Mouse (Mus musculus) lung, postnatal 4 days (tissue): Measurements from ENCODE around the gene Tnfaip1.
"Not testable (repeated sequence)": the region's sequence is repeated elsewhere in the genome, so short reads cannot be mapped to it uniquely, and the experiment has no call there.

Experiments
- DNase-seq, 2 experiments: peaks; one replicate each; pipeline ENCODE4 v3.0.0; 2021

Gene Tnfaip1

DNA sequence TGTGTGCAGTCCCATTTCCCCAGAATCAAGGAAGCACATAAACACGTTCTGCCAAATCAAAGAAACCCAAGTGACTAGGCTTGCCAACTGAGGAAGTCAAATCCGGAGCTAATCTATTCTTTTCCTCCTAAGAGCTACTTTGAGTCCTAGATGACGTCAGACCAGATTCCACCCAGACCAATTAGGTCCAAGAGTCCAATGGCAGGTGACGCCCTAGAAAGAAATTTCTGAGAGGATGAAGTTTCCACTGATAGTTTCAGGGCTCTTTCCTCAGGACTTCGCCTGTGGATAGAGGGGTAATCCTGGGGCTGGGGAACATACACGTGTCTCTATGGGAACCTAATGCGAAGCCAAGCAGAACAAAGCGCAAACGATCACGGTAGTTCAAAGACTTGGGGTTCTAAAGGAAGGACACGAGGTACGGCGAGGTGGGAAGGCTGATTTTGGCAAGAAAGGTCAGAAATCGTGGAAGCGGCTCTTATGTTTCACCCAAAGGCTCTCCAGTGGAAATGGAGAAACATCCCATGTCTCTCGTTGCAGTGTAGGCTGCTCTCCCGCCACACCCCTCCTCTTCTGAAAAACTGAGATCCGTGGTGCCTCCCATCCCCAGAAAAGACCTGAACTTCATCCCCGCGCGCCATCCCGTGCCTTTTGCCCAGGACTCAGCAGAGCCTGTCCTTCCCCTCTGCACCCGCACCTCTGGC lies 604 bp downstream of the Tnfaip1 start:
- peak in 1 of 2 experiments; percentile 66 for DNase-seq

DNA sequence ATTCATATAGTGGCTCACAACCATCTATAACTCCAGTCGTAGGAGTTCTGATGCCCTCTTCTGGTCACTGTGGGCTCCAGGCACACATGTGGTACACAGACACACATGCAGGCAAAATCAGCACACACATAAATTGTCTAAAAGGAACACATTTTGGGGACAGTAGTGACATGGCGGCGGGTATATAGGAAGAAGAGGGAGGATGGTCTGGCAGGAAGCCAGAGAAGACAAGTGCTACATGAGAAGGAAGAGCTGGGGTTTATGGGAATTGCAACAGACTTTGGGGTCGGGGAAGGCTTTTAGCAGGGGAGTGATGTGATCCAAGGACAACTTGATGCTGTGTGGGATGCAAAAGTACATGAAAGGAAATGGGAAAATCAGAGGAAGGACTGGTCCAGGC lies 1.6 kb downstream of the Tnfaip1 start:
- DNase-seq: no peak

DNA sequence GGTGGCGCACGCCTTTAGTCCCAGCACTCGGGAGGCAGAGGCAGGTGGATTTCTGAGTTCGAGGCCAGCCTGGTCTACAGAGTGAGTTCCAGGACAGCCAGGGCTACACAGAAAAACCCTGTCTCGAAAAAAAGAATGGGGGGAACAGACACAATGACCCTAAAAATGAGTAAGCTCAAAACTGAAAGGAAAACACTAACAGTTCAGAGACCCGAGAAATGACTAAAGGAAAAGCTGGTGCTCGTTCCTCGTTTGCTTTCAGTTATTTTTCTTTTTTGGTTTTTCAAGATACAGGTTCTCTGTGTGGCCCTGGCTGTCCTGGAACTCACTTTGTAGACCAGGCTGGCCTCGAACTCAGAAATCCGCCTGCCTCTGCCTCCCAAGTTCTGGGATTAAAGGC lies 4.6 kb downstream of the Tnfaip1 start:
- DNase-seq: not testable (repeated sequence)

DNA sequence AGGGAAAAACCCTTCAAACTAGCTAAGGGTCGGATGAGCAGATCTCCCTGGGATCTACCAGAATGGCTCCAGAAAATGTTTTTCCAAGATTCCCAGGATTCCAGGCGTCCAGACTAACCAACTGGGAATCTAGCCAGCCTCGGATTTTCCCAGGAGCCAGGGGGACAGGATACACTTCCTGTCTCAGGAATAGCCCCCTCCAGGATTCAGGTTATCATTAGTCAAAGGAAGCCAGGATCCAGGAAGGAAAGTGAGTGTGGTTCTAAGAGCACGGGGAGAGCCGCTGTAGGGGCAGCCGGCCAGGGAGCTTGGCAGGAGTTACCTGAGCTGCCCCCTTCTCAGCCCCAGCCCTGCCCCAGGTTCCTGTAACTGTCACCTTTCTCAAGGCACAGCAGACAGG lies 5.1 kb downstream of the Tnfaip1 start:
- DNase-seq: peak; percentile 52 to 56

DNA sequence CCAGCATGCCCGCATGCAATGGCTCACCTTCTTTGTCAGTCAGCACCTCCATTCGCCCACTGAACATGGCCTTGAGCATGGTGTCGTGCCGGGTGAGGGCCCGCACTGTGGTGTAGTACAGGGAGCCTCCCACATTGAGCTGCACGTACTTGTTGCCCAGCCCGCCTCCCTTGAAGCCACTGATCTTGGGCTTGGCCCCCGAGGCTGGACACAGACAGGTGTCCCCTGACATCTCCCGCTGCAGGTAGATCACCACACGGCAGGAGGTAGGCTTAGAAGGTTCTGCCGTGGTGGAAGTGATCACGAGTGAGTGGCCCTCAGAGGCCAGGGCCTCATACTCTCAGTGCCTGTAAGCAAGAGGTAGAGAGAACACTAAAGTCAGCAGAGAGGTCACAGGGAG lies 6.1 kb downstream of the Tnfaip1 start:
- DNase-seq: no peak

DNA sequence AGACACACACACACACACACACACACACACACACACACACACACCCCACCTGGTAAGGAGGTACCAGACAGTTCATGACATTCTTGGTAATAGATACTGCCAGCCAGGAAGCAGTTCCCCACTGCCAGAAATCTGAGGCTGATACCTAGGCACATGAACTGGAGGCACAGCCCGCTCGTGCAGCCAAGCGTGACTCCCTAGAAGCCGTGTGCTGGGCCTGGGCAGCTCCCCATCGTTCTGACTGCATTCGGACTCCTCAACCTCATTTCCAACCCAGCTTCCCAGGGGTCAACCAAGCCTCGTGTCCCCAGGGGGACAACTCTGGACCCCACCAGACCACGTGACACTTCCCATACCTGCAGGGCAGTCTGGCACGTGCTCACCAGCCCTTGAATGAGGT lies 7.4 kb downstream of the Tnfaip1 start:
- DNase-seq: no peak

DNA sequence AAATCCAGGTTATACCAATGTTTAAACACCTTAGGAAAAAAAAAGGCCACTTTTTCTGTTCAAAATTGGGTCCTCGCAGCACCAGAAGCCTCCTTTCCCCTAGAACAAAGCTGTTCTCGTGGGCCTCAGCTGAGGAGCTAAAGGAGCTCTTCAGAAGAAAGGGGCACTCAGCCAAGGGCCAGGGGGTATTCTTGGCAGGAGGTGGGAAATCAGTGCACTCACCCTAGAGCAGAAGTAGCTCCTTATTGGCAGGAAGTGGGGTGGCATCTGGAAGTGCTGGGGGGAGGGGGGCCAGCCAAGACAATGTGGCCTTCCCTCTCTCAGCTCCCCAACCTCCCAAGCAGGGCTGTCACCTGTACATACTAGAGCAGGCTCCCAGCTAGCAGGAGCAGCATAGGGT lies 11.3 kb downstream of the Tnfaip1 start:
- DNase-seq: peak; percentile 59 to 78

DNA sequence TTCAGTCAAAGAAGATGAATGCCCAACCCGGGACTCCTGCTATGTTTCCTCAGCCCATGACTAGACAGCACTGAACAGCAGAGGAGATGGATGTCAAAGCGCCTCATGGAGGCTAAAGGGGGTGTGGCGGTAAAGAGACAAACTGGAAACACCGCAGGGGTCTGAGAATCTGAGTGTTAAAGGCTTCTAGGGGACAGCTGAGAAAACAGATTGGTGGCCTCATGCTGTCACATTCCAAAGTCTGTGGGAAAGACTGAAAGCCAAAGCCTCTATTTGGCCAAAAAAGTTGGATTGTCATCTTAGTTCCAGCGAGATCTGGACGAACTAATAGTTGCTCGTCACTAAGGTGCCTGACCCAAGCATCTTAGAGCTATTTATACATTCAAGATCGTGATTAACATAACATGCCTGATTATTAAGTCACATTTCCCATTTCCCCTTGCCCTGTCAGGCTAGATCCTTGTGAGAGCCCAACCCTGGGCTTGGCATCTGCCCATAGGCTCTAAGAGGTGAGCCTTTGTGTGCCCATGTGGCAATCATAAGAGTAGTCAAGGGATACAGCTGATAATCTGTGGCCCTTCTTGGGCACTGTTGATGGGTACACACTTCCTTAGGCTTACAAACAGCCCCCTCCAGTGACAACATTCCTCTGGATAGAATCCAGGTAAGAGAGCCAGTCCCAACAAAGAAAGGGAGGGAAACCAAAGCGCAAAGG lies 12.7 kb downstream of the Tnfaip1 start:
- peak; percentile 51 to 79 for DNase-seq

DNA sequence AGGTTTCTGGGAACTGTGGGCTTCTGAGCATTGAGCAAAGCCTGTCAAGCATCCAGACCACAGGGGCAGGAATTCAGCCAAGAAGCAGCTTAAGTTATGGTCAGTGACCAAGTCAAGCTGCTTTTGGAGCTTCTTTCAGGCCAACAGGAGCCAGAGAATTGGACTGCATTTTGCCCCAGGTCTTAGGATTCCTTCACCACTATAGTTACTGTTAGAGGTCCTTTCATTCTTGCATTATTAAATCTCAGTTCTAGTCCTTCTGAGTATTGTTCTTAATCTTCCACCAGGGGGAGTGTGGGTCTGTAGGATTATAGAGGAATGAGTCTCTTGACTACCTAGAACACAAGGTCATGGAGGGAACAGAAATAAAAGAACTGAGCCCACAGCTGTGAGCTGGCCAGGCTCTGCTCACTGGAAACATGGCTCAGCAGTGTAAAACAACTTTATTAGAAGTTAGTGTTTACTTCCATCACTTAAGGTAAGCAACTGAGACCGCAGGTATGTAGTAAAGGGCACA lies 13.6 kb downstream of the Tnfaip1 start:
- DNase-seq: no peak

DNA sequence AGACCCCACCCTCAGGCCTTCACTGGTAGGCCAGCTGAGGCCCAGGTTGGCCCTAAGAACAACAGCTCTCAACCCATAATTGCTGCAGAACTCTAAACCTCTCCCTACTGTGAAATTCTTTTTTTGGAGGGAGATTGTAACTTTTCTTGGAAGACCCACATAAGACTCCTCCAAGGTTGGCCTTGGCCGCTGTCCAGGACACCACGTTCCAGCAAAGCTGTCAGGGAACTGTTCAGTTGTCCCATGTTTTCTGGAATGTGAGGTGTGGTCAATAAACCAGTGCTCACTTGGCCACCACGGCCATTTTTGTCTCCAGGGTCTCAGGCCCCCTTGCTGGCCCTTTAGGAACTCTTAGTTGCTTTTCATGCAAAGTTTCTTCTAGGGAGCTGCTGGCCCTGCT lies 14.3 kb downstream of the Tnfaip1 start:
- no peak for DNase-seq

DNA sequence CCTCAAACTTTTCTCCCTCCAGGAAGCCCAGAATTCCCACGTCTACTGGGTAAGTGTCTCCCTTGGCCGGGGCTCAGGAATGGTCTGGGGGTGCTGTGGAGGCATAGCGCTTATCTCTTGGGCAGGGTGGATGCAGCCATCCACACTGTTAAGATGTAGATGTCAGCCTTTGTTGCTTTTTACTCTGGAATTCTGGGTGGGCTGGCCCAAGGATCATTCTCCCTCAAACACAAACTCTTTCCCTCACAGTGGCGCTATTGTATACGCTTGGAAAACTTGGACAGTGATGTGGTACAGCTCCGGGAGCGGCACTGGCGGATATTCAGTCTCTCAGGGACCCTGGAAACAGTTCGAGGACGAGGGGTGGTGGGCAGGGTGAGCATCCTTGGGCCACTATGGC lies 17.2 kb downstream of the Tnfaip1 start:
- DNase-seq: no peak

DNA sequence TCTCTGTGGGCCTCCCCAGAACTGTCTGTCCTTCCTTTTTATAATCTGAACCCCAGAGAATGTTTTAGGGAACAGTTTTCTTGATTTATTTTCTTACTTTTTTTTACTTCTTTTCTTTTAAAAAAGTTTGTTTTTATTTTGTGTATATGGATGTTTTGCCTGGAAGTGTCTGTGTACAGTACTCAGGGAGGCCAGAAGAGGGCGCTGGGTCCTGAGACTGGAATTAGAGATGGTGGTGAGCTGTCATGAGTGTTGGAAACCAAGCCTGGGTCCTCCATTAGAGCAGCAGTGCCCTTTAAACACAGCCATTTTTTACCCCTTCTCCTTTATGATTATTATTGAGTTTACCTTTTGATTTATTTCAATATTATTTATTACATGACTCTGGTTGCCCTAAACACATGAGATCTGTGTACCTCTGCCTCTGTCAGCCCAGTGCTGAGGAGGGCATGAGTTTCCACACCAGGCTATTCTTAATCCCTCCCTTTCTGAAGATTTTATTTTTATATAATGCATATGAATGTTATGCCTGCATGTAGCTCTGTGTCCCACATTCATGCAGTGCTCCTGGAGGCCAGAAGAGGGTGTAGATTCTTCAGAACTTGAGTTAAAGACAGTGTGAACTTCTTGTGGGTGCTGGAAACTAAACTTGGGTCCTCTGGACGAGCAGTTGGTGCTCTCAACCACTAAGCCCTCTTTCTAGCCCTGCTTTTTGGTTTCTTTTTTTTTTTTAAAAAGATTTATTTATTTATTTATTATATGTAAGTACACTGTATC lies 20.4 kb downstream of the Tnfaip1 start:
- no peak for DNase-seq

DNA sequence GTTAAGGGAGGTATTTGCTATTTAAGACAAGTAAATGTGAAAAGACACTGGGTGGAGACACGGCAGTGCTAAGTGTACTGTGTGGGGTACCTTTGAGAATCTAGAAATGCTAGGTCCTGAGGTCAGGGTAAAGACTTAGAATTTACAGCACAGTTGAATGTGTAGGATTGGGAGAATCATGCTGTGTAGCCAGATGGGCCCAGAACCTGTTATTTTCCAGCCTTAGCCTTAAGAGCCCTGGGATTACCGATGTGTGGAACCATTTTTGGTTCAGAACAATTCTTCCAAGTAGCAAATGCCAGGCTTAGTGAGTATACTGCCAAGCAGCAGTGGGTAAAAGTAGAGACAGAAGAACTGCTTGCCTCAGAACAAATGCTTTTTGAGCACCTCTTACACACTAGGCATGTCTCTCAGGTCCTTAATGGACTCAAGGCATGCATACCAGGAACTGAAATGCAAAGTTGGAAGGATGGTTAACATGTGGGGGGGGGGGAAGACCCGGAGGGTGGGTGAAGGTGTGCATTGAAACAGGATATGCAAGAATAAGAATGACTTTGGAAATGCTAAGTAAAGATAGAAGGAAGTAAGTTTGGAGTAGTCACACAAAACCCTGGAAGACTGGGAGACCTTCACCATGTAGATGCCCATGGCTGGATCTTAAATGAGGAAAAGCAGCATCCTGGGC lies 22.9 kb downstream of the Tnfaip1 start:
- no peak for DNase-seq

DNA sequence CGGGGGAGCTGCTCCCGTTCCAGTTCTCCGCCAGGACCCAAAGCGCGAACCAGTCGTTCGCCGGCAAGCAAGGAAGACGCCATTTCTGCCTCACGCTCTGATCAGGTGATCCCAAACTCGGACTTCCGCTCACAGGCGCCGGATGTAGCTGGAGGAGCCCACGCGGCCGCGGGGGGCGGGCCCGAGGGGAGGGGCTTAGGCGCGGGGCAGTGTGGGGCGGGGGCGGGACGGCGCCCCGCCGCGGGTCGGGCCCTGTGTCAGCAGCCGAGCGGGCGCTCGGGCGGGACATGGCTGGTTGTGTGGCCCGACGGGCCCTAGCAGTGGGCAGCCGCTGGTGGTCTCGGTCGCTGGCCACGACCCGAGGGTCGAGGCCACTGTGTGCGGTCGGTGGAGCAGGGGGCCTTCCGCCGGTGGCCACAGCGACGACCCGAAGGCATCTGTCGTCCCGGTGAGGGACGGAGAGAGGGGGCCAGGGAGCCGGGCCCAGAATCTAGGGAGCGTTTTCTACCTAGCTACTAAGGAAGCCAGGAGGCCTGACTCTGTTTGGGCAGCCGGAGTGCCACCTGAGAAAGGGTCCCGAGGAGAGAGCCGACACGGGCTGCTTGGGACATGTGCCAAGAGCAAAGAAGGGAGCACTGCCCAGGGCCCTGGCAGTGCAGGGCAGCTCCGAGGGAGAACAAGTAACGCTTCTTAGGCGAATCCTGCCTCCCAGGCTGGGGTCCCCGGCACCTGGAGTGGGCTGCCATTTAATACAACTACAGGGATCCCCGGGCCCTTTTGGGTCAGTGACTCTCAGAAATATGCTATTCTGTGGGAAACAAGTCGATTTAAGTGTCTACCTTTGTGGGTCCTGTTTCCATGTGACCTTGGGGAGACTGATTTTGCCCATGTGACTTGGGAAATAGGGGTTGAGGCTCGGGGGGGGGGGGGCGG lies 23.8 kb downstream of the Tnfaip1 start, which contains the start of the genes Tmem199 and Poldip2:
Tmem199 (minus strand) TSS at position 148 of the 933 bp plus-strand sequence.
Poldip2 (plus strand) TSS at position 169 of the 933 bp plus-strand sequence.
- peak; percentile 91 to 94 for DNase-seq

DNA sequence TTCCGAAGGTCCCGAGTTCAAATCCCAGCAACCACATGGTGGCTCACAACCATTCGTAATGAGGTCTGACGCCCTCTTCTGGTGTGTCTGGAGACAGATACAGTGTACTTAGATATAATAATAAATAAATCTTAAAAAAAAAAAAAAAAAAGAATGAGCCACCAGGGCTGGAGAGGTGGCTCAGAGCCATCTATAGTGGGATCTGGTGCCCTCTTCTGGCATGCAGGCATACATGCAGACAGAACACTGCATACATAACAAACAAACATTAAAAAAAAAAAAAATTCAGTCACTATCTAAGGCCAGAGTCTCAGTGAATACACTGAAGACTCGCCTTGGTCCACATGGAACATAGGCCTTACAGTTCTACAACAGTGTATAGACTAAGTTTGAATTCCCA lies 27.0 kb downstream of the Tnfaip1 start:
- DNase-seq: peak in 1 of 2 experiments; percentile 39

DNA sequence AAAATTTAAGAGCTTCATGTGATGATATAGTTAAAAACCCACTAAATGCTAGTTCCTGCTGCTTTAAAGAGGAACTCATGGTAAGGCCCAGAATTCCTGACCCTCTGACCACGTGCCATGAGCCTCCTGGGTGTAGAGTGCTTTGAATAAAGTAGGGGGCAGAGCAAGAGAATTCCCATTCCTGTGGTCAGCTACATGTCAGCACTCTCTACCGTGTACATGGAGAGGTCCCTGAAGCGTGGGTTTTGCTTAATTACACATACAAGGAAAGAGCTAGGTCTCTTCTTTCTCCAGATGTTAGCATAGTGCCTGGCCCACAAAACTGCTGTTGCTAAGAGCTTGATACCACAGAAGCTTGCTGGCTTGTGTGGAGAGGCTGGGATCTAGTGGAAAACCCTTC lies 30.7 kb downstream of the Tnfaip1 start:
- DNase-seq: no peak

DNA sequence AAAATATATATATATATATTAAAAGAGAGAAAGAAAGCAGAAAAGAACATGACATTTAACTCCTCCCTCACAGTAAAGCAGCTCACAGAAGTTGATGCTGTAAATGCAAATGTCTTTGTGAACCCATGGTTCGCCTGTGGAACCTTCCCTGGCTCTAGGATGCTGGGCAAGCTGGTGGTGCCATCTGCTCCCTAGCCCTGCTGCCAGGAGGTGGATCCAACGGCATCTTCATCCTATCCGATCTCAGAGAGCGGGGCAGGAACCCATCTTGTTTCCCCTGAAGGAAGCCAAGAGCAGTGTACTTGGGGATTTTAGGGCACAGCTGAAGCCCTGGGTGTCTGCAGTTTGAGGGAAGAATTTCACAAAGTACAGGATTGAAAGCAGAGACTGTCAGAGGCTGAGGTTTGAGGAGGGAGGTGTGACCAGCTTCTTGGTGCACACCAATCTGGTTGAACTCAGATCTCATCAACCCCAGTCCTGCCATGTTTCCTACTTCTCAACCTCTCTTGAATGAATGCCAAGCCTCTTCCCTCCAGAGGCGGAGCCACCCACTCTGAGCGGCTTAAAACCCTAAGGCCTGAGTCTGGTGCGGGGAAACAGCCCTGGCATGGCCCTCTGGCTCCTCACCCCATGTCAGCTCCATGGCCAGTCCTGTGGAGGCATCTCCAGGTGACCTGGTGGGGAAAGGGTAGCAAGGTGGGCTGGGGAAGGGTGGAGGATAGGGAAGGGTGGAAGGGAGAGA lies 33.1 kb downstream of the Tnfaip1 start, which contains the start of gene Sebox:
Sebox (plus strand) TSS at position 539 of the 742 bp plus-strand sequence.
- DNase-seq: no peak

DNA sequence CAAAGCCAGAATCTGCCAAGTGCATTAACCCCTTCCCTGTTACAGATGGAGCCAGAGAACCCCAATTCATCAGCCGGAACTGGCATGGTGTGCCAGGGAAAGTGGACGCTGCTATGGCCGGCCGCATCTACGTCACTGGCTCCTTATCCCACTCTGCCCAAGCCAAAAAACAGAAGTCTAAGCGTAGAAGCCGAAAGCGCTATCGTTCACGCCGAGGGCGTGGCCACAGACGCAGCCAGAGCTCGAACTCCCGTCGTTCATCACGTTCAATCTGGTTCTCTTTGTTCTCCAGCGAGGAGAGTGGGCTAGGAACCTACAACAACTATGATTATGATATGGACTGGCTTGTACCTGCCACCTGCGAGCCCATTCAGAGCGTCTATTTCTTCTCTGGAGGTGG lies 34.6 kb downstream of the Tnfaip1 start:
- DNase-seq: no peak

DNA sequence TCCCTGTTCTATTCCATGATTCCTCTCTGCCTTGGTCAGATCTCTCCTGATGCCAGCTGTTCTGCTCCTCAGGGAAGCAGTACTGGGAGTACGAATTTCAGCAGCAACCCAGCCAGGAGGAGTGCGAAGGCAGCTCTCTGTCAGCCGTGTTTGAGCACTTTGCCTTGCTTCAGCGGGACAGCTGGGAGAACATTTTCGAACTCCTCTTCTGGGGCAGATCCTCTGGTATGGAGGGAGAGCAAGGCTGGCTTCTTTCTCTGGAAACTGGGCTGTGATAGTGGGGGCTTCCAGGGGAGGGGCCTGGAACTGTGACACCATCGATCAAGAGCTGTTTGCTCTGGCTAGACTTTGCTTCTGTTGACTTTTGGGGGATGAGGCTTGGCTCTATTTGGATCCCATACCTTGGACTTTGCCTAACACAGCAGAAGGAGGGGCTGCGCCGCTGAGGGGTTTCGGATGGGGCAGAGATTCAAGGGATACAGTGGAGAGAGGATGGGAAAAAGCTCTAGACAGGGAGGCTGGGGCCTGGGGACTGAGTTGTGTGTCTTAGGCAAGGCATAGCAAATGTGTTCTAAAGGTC lies 35.4 kb downstream of the Tnfaip1 start:
- no peak for DNase-seq

DNA sequence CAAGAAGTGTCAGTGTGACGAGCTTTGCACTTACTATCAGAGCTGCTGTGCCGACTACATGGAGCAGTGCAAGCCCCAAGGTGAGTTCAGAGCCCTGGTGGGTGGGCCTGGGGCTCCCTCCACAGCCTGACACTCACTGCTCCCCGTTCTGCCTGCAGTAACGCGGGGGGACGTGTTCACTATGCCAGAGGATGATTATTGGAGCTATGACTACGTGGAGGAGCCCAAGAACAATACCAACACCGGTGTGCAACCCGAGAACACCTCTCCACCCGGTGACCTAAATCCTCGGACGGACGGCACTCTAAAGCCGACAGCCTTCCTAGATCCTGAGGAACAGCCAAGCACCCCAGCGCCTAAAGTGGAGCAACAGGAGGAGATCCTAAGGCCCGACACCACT lies 36.6 kb downstream of the Tnfaip1 start:
- no peak for DNase-seq
